Mouse (Mus musculus): ENCODE measurements around the gene Srrm3.
A peak's percentile ranks its signal among the peaks of the same experiment; 100 is the strongest.

The Srrm3 gene

GRCm38 (mm10) chr5:135904259-135904658 is 97.6 kb downstream of the Srrm3 start:
- no peak for DNase-seq (ENCODE audit: low read depth)

- peak; percentile 73 for DNase-seq (ENCODE audit: low read depth)
Measured at GRCm38 (mm10) chr5:135905320-135906225, 98.9 kb downstream of the Srrm3 start.

- DNase-seq (ENCODE audit: low read depth): peak; percentile 77
Measured at GRCm38 (mm10) chr5:135906846-135907245, 100.2 kb downstream of the Srrm3 start.

GRCm38 (mm10) chr5:135907256-135907655 is 100.6 kb downstream of the Srrm3 start:
- DNase-seq (ENCODE audit: low read depth): peak; percentile 62

- DNase-seq (ENCODE audit: low read depth): no peak
Measured at GRCm38 (mm10) chr5:135908185-135908584, 101.5 kb downstream of the Srrm3 start.

- DNase-seq (ENCODE audit: low read depth): no peak
Measured at GRCm38 (mm10) chr5:135908989-135909388, 102.3 kb downstream of the Srrm3 start.

GRCm38 (mm10) chr5:135909646-135910045 is 103.0 kb downstream of the Srrm3 start:
- no peak for DNase-seq (ENCODE audit: low read depth)

- DNase-seq (ENCODE audit: low read depth): no peak
Measured at GRCm38 (mm10) chr5:135910813-135911212, 104.1 kb downstream of the Srrm3 start.

- peak; percentile 93 for DNase-seq (ENCODE audit: low read depth)
Measured at GRCm38 (mm10) chr5:135911633-135912220, 105.0 kb downstream of the Srrm3 start.

GRCm38 (mm10) chr5:135913201-135913600 is 106.5 kb downstream of the Srrm3 start:
- DNase-seq (ENCODE audit: low read depth): peak; percentile 48

GRCm38 (mm10) chr5:135914156-135914555 is 107.5 kb downstream of the Srrm3 start:
- DNase-seq (ENCODE audit: low read depth): peak; percentile 60

GRCm38 (mm10) chr5:135916051-135916565 is 109.4 kb downstream of the Srrm3 start:
- no peak for DNase-seq (ENCODE audit: low read depth)

- DNase-seq (ENCODE audit: low read depth): no peak
Measured at GRCm38 (mm10) chr5:135916601-135917000, 109.9 kb downstream of the Srrm3 start.

- no peak for DNase-seq (ENCODE audit: low read depth)
Measured at GRCm38 (mm10) chr5:135917327-135918058, 110.8 kb downstream of the Srrm3 start.

- DNase-seq (ENCODE audit: low read depth): no peak
Measured at GRCm38 (mm10) chr5:135918059-135918437, 111.4 kb downstream of the Srrm3 start.

- no peak for DNase-seq (ENCODE audit: low read depth)
Measured at GRCm38 (mm10) chr5:135918593-135918992, 111.9 kb downstream of the Srrm3 start.

GRCm38 (mm10) chr5:135919902-135920301 is 113.2 kb downstream of the Srrm3 start:
- no peak for DNase-seq (ENCODE audit: low read depth)

- no peak for DNase-seq (ENCODE audit: low read depth)
Measured at GRCm38 (mm10) chr5:135923901-135924300, 117.2 kb downstream of the Srrm3 start.

All from 416B (cell line).